Mouse (Mus musculus) megakaryocyte, embryonic 14.5 days (primary cell): Measurements from ENCODE around the gene Cyct. TPM values are rescaled to one million over a fixed set of nuclear protein-coding genes. Genes with fewer than 3 reads are reported as not detected.
A peak's percentile ranks its signal among the peaks of the same experiment; 100 is the strongest.

ENCODE experiments used
- H3K27me3 ChIP-seq: replicated peaks from 2 replicates; pipeline ENCODE3; 2012; ENCODE audit warnings: inconsistent platforms
- H3K36me3 ChIP-seq: replicated peaks from 2 replicates; pipeline ENCODE3; 2012; ENCODE audit warnings: low read length, inconsistent platforms, mixed read lengths
- H3K4me1 ChIP-seq: 2 replicates; pipeline ENCODE4 v1.6.1; 2012; ENCODE audit warnings: inconsistent platforms
- H3K4me3 ChIP-seq: replicated peaks from 2 replicates; pipeline ENCODE3; 2012; ENCODE audit warnings: moderate library complexity, mild to moderate bottlenecking, inconsistent platforms
- H3K9me3 ChIP-seq: 2 replicates; pipeline ENCODE4 v1.6.1; 2012; ENCODE audit warnings: inconsistent platforms
- FLI1 ChIP-seq: IDR thresholded peaks from 2 replicates; pipeline ENCODE4 v1.6.1; 2012; ENCODE audit warnings: low read length, inconsistent platforms, mixed read lengths
- GATA1 ChIP-seq: IDR thresholded peaks from 3 replicates; pipeline ENCODE4 v1.6.1; 2012; ENCODE audit warnings: mixed read lengths, low read length, inconsistent platforms, borderline replicate concordance
- polyA plus RNA-seq: library from polyadenylated mRNA; stranded (reverse); fragments of >175 nt; gene quantifications from 2 replicates; pipeline ENCODE4 v1.2.3, GENCODE M21; 2012; ENCODE audit warnings: low replicate concordance; ENCODE audit not compliant: insufficient read depth

Gene Cyct
- polyA plus RNA-seq, 1 experiment, result not detected

DNA sequence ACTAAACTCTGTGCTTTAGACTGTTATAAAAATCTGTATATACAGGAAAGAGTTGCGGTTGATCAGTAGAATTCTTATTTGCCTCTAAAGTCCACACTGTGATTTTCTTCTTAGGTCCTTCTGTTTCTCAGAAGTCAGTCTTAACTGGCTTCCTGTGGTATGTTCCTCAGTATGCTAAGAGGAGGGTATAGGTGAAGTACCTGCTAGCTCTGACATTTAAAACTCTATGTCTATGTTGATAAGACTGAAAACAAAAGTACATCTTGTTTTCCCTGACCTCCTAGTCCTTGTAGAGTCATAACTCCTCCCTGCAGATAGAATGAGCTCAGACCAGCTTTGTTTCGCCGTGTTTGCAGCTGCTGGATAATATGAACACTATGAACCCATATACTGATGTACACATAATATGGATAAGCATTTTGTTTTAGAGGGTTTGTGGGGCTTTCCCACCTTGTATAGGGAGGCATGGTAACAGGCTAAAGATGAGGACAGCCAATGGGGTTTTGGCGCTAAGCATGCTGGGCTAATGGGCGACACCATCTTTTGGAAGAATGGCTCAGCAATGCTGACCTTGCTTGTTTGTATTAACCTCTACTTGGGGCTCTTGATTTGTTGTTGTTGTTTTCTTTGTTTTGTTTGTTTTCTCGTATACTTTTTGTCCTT lies 14.4 kb upstream of the Cyct start:
- TF ChIP-seq FLI1 (no peak), GATA1 (no peak)
- Histone ChIP-seq H3K4me1 (peaks cover 13% of the 10 kb centered on the region), H3K9me3 (no peaks in the 10 kb centered on the region), H3K4me3 (no peak overlapping the region), H3K27me3 (no peaks in the 10 kb centered on the region), H3K36me3 (peaks cover 56% of the 10 kb centered on the region)

DNA sequence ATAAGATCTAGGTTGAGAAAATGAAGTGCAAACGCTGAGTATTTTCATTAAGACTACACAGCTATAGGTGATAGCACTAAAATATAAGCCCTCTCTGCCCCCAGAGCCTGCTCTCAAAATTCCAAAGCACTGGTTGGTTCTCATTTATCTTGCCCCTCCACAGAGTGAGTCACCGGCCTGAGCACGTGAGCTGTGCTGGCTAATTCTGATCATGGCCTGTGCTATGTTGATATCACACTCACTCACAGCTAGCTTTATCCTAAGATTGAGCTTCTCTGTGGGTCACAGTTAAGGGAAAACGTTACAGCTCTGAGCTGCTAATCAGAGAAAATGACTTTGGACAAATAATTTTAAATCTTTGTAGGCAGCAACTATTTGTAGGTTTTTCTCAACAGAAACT lies 12.0 kb upstream of the Cyct start:
- TF ChIP-seq GATA1 (no peak), FLI1 (no peak)
- Histone ChIP-seq H3K27me3 (no peaks in the 10 kb centered on the region), H3K36me3 (peaks cover 34% of the 10 kb centered on the region), H3K4me3 (no peak overlapping the region), H3K4me1 (peaks cover 16% of the 10 kb centered on the region), H3K9me3 (no peaks in the 10 kb centered on the region)

- Histone ChIP-seq H3K4me1 (peaks cover 16% of the 10 kb centered on the region), H3K9me3 (no peaks in the 10 kb centered on the region), H3K36me3 (peaks cover 24% of the 10 kb centered on the region), H3K27me3 (no peaks in the 10 kb centered on the region), H3K4me3 (peak overlapping the region; percentile 98)
- no peak for TF ChIP-seq GATA1
- TF ChIP-seq FLI1, result no peak
Measured at GRCm38 (mm10) chr2:76370656-76370922, 10.3 kb upstream of the Cyct start.

GRCm38 (mm10) chr2:76369821-76370655 lies 9.8 kb upstream of the Cyct start, which contains the start of gene Rbm45:
Rbm45 (plus strand) TSS chr2:76369984.
- TF ChIP-seq GATA1 (no peak), FLI1 (no peak)
- Histone ChIP-seq H3K27me3 (no peaks in the 10 kb centered on the region), H3K4me3 (peak within 1 kb of the TSS; percentile 98), H3K36me3 (peaks cover 21% of the 10 kb centered on the region), H3K4me1 (peaks cover 16% of the 10 kb centered on the region), H3K9me3 (no peaks in the 10 kb centered on the region)

GRCm38 (mm10) chr2:76368861-76369660 lies 8.8 kb upstream of the Cyct start:
- Histone ChIP-seq H3K9me3 (no peaks in the 10 kb centered on the region), H3K27me3 (no peaks in the 10 kb centered on the region), H3K36me3 (peaks cover 16% of the 10 kb centered on the region), H3K4me1 (peaks cover 16% of the 10 kb centered on the region), H3K4me3 (no peak overlapping the region)
- no peak for TF ChIP-seq FLI1
- TF ChIP-seq GATA1, result no peak

DNA sequence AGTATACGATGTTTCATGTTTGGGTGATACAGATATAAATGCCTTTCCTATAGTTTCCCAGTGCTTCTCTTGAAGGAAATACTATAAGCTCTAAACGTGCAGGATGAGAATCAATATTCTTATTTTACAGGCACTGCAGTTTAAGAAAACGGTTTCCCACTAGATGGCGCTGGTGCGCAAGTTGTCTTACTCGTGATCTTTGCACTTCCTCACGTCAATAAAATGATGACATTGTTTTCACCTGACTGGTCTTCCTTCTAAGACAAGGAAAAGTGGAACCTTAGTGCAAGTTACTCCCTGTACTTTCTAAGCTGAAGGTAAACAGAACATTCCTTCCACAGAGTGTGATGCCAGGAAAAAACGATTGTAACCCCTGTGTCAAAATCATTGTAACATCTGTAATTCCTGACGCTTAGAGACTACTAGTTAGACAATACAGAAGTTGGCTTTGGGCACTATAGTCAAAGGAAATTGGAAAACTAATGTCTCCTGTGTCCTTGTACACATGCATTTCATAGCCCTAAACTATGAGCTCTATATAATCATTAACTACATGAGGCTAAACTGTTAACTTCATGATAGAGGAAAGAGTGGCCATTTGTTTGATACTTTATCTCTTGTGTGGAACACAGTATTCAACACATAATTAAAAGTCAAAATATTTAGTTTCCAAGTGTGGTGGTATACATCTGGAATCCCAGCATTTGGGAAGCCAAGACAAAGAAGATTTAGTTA lies 7.1 kb upstream of the Cyct start:
- H3K36me3 ChIP-seq, result peaks cover 5% of the 10 kb centered on the region
- no peaks in the 10 kb centered on the region for H3K27me3 ChIP-seq
- H3K4me3 ChIP-seq, result no peak overlapping the region
- no peak for TF ChIP-seq GATA1
- no peak for TF ChIP-seq FLI1
- H3K4me1 ChIP-seq, result peaks cover 16% of the 10 kb centered on the region
- no peaks in the 10 kb centered on the region for H3K9me3 ChIP-seq

- TF ChIP-seq FLI1, result no peak
- no peak for TF ChIP-seq GATA1
- Histone ChIP-seq H3K36me3 (no peaks in the 10 kb centered on the region), H3K27me3 (no peaks in the 10 kb centered on the region), H3K4me3 (peak overlapping the region; percentile 24), H3K4me1 (peaks cover 13% of the 10 kb centered on the region), H3K9me3 (no peaks in the 10 kb centered on the region)
Measured at GRCm38 (mm10) chr2:76365811-76366210, 5.6 kb upstream of the Cyct start.

GRCm38 (mm10) chr2:76362111-76362510 lies 1.9 kb upstream of the Cyct start:
- Histone ChIP-seq H3K27me3 (no peaks in the 10 kb centered on the region), H3K4me3 (no peak overlapping the region), H3K36me3 (no peaks in the 10 kb centered on the region), H3K9me3 (no peaks in the 10 kb centered on the region), H3K4me1 (no peaks in the 10 kb centered on the region)
- TF ChIP-seq FLI1 (no peak), GATA1 (no peak)

DNA sequence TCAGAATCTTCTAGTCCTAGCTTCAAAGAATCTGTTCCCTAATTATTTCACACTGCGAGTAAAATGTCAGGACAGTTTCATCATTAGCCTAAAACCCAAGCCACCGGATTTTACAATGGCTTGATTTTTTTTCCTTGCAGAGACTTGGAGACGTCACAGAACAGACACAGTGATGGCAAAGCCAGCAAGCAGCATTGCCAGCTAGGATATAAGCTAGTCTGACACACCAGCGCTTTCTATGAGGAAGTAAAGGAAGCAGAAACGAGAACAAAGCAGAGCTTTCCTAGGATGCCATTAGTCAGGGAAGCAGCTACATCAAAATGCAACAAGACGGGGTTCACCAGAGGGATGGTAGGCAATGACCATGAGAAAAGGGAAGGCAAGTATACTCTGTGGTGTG lies 12.4 kb downstream of the Cyct start:
- H3K4me3 ChIP-seq, result no peak overlapping the region
- peaks cover 3% of the 10 kb centered on the region for H3K27me3 ChIP-seq
- H3K4me1 ChIP-seq, result no peaks in the 10 kb centered on the region
- TF ChIP-seq FLI1, result no peak
- TF ChIP-seq GATA1, result no peak
- no peaks in the 10 kb centered on the region for H3K36me3 ChIP-seq
- peaks cover 8% of the 10 kb centered on the region for H3K9me3 ChIP-seq

DNA sequence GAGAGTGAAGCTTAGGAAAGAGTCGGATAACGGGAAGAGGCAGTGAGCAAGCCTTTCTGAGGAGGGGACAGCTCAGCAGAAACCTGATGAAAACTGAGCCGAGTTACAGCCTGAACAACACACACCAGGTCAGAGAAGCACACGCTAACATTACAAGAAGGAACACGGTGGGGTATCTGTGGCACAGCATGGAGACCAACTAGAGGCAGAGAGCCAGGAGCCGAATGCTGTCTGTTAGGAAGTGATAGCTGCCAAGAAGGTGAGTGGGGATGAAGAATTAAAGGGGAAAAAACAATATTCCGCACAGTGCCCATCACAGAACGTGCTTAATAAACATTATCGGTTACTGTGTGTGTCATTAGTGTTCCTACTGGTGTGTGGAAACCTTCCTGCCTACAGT lies 18.1 kb downstream of the Cyct start:
- Histone ChIP-seq H3K9me3 (peaks cover 11% of the 10 kb centered on the region; the same call in 1 of the 2 replicates), H3K27me3 (peaks cover 32% of the 10 kb centered on the region)

More for the DNA sequence above, 18.1 kb downstream of the Cyct start:
- no peak overlapping the region for H3K4me3 ChIP-seq
- TF ChIP-seq GATA1, result no peak
- no peak for TF ChIP-seq FLI1
- no peaks in the 10 kb centered on the region for H3K36me3 ChIP-seq
- peaks cover 8% of the 10 kb centered on the region for H3K4me1 ChIP-seq
